Mouse (Mus musculus) cerebellum, adult 2 months (tissue): ENCODE data around the gene Rps2.

Experiments used
- CTCF ChIP-seq: fragments of 200-500 bp; IDR thresholded peaks from 2 replicates; pipeline ENCODE4 v1.5.1; 2011; ENCODE audit warnings: low read depth, mild to moderate bottlenecking, control low read depth, low read length, moderate library complexity, borderline replicate concordance; ENCODE audit not compliant: insufficient read depth
- POLR2A ChIP-seq: fragments of 200-500 bp; IDR thresholded peaks from 2 replicates; pipeline ENCODE4 v1.6.1; 2011; ENCODE audit warnings: low read length, control low read depth, borderline replicate concordance; ENCODE audit not compliant: insufficient read depth

GRCm38 (mm10) chr17:24717943-24718342, at the start of gene Rps2, which contains the start of gene Rnf151:
- TF ChIP-seq CTCF: no peak
- no peak for TF ChIP-seq POLR2A
